Mouse (Mus musculus): ENCODE data around the gene Tfr2.

GRCm38 (mm10) chr5:137609292-137609691 lies 39.7 kb downstream of the Tfr2 start:
- no peak for TF ChIP-seq CTCF (IDR thresholded peaks at IDR 0.05; ENCODE audit: low read depth, low read length)
- no peak for TF ChIP-seq POLR2A (IDR thresholded peaks at IDR 0.05; ENCODE audit: borderline replicate concordance, low read depth, low read length)
